Mouse (Mus musculus) intestine, postnatal 0 days (tissue): ENCODE results near the gene Nrd1. TPM values are rescaled to one million over a fixed set of nuclear protein-coding genes. Genes with fewer than 3 reads are reported as not detected.

Experiments used
- ATAC-seq: fragments of 200-750 bp; cut with Nextera tagmentation; 2 replicates; pipeline ENCODE4 v1.8.0; 2017; ENCODE audit warnings: mild to moderate bottlenecking, moderate TSS enrichment, moderate library complexity
- H3K27ac ChIP-seq: fragments of 300-500 bp; sonication (generic); 2 replicates; pipeline ENCODE4 v1.5.1; 2014; ENCODE audit warnings: mild to moderate bottlenecking, low read depth, low read length, moderate library complexity
- H3K27me3 ChIP-seq: fragments of 300-500 bp; sonication (generic); replicated peaks from 2 replicates; pipeline ENCODE4 v1.6.1; 2014; ENCODE audit warnings: low read length, mixed read lengths; ENCODE audit not compliant: control insufficient read depth, insufficient read depth
- H3K36me3 ChIP-seq: fragments of 300-500 bp; sonication (generic); 2 replicates; pipeline ENCODE4 v1.6.1; 2014; ENCODE audit warnings: mild to moderate bottlenecking, moderate library complexity; ENCODE audit not compliant: control insufficient read depth, insufficient read depth
- H3K4me1 ChIP-seq: fragments of 300-500 bp; sonication (generic); replicated peaks from 2 replicates; pipeline ENCODE4 v1.6.1; 2014; ENCODE audit warnings: antibody characterized with exemption, low read length, mixed read lengths; ENCODE audit not compliant: control insufficient read depth, insufficient read depth
- H3K4me2 ChIP-seq: fragments of 300-500 bp; sonication (generic); replicated peaks from 2 replicates; pipeline ENCODE4 v1.6.1; 2014; ENCODE audit warnings: low read depth, mild to moderate bottlenecking, moderate library complexity
- H3K4me3 ChIP-seq: fragments of 300-500 bp; sonication (generic); 2 replicates; pipeline ENCODE4 v1.5.1; 2014; ENCODE audit warnings: low read depth, low read length
- H3K9ac ChIP-seq: fragments of 300-500 bp; sonication (generic); 2 replicates; pipeline ENCODE4 v1.6.1; 2014; ENCODE audit warnings: mild to moderate bottlenecking, low read depth, low read length
- H3K9me3 ChIP-seq: fragments of 300-500 bp; sonication (generic); 2 replicates; pipeline ENCODE4 v1.6.1; 2016; ENCODE audit warnings: mixed run types; ENCODE audit not compliant: control insufficient read depth
- CTCF ChIP-seq: sonication (generic); IDR thresholded peaks from 2 replicates; pipeline ENCODE4 v1.5.1; 2016; ENCODE audit warnings: low read depth, mild to moderate bottlenecking, control low read depth, antibody characterized with exemption, moderate library complexity
- WGBS: fragments of 180-500 bp; shearing (Covaris S2); extraction: QIAGEN DNeasy Blood & Tissue Kit; methylation state at CpG from one replicate; pipeline ENCODE4 v1.1.7; 2014; 5-methylcytosine and 5-hydroxymethylcytosine counted together
- polyA plus RNA-seq: library from polyadenylated mRNA; unstranded; fragments of >200 nt; fragmentation: Nextera tagmentation; extraction: Ambion mirVana; gene quantifications from 2 replicates; pipeline ENCODE4 v1.2.1, GENCODE M21; 2015

The Nrd1 gene
- polyA plus RNA-seq, 1 experiment from 2014 or later, result 21.9 TPM

DNA sequence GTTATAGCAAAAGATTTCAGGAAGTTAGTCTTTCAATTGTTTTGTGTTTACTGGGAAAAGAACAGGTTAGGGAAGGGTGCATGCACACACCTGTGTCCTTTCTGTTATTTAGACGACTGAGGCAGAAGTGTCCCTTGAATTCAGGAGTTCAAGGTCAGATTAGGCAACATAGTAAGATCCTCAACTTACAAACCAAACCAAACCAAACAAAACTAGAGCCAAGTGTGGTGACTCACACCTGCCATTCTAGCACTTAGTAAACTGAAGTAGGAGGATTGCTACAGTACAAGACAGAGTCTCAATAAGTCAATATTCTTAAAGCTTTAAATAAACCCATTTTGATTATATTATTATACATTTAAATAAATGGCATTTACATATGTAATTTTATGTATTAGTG lies 21.5 kb downstream of the Nrd1 start:
- no peak overlapping the region for H3K4me2 ChIP-seq
- WGBS, result 47% methylated on average over 1 of the region's 1 CpGs
- ATAC-seq, result no peak
- no peak overlapping the region for H3K27ac ChIP-seq
- TF ChIP-seq CTCF, result no peak
- no peak overlapping the region for H3K9ac ChIP-seq
- H3K9me3 ChIP-seq, result no peaks in the 10 kb centered on the region
- H3K4me1 ChIP-seq, result no peaks in the 10 kb centered on the region
- H3K36me3 ChIP-seq, result peaks cover 7% of the 10 kb centered on the region; the same call in 1 of the 2 replicates
- no peaks in the 10 kb centered on the region for H3K27me3 ChIP-seq
- H3K4me3 ChIP-seq, result no peak overlapping the region

DNA sequence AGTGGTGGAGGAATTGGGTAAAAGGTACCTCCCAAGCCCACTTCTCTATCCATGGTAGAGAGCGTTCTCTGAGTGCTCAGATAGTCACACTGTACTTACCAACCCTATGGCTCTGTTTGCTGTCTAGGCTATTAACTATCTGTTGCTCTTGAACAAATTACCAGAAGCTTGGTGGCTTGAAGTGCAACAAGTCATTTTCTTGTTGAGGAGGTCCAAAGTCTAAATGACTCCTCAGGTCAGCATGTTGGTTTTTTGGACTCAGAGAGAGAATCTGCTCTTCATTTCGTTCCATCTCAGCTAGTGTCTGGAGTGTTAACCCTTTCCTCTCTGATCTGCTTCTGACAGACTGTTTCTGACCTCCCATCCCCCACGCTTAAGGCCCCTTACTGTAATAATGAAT lies 24.6 kb downstream of the Nrd1 start:
- no peak for TF ChIP-seq CTCF
- Histone ChIP-seq H3K36me3 (peaks cover 22% of the 10 kb centered on the region), H3K4me2 (no peak overlapping the region), H3K27me3 (no peaks in the 10 kb centered on the region), H3K9me3 (no peaks in the 10 kb centered on the region), H3K27ac (no peak overlapping the region), H3K4me1 (no peaks in the 10 kb centered on the region), H3K4me3 (no peak overlapping the region), H3K9ac (no peak overlapping the region)
- ATAC-seq, result no peak
- 59% methylated on average over 3 of the region's 3 CpGs for WGBS

DNA sequence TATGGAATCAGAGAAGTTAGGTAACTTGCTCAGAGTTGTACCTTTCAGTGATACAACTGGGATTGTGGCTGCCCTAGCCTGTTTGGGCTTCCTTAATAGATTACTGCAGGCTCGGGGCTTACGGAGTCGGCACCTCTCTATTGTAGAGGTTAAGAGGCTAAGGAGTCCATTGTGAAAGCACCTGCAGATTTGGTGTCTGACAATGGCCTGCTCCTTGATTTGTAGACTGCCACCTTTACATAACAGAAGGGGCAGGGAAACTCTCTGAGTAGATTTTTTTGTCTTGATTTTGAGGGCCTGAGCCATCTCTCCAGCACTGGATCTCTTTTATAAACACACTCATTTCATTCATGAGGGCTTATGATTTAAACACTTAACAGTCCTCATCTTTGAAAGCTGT lies 26.1 kb downstream of the Nrd1 start:
- H3K4me3 ChIP-seq, result no peak overlapping the region
- no peak for ATAC-seq
- 74% methylated on average over 3 of the region's 3 CpGs for WGBS
- no peaks in the 10 kb centered on the region for H3K9me3 ChIP-seq
- no peak overlapping the region for H3K27ac ChIP-seq
- no peak overlapping the region for H3K4me2 ChIP-seq
- H3K4me1 ChIP-seq, result no peaks in the 10 kb centered on the region
- no peak overlapping the region for H3K9ac ChIP-seq
- no peak for TF ChIP-seq CTCF
- H3K36me3 ChIP-seq, result peaks cover 28% of the 10 kb centered on the region
- no peaks in the 10 kb centered on the region for H3K27me3 ChIP-seq

DNA sequence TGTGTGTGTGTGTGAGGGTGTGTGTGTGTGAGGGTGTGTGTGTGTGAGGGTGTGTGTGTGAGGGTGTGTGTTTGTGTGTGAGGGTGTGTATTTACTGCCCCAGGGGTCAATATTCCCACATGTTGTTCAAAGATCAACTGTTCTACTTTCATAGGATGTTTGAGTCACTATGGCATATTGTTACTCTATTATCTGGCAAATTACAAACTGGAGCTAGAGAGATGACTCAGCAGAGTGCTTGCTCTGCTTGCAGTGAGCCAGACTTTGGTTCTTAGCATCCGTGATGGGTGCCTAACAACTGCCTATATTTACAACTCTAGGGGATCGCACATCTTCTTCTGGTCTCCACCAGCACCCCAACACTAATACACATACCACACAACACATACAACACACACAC lies 29.4 kb downstream of the Nrd1 start:
- H3K27ac ChIP-seq, result no peak overlapping the region
- H3K4me3 ChIP-seq, result no peak overlapping the region
- H3K9ac ChIP-seq, result no peak overlapping the region
- H3K9me3 ChIP-seq, result no peaks in the 10 kb centered on the region
- 77% methylated on average over 2 of the region's 2 CpGs for WGBS
- H3K4me2 ChIP-seq, result no peak overlapping the region
- no peak for TF ChIP-seq CTCF
- peaks cover 48% of the 10 kb centered on the region for H3K36me3 ChIP-seq
- no peaks in the 10 kb centered on the region for H3K4me1 ChIP-seq
- H3K27me3 ChIP-seq, result no peaks in the 10 kb centered on the region
- no peak for ATAC-seq

DNA sequence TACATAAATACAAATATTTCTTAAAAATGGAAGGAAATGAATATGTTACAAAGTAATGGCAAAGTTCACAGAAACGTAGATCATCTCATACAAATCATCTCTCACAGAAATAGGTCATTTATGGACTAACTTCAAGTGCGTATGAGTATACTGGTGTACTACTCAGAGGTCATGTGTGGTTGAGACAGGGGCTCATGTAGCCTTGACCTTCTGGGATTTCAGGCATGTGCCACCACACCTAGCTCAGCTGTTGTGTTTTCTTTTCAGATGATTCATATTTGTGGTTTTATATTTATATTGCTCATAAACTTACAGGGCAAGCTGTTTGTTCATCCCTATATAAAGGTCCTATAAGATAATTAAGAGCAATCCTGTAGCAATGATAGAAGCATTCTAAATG lies 29.8 kb downstream of the Nrd1 start:
- no peak for TF ChIP-seq CTCF
- Histone ChIP-seq H3K27me3 (no peaks in the 10 kb centered on the region), H3K27ac (no peak overlapping the region), H3K4me2 (no peak overlapping the region), H3K9me3 (no peaks in the 10 kb centered on the region), H3K4me1 (no peaks in the 10 kb centered on the region), H3K36me3 (peaks cover 48% of the 10 kb centered on the region), H3K4me3 (no peak overlapping the region), H3K9ac (no peak overlapping the region)
- no peak for ATAC-seq
- 95% methylated on average over 2 of the region's 2 CpGs for WGBS

DNA sequence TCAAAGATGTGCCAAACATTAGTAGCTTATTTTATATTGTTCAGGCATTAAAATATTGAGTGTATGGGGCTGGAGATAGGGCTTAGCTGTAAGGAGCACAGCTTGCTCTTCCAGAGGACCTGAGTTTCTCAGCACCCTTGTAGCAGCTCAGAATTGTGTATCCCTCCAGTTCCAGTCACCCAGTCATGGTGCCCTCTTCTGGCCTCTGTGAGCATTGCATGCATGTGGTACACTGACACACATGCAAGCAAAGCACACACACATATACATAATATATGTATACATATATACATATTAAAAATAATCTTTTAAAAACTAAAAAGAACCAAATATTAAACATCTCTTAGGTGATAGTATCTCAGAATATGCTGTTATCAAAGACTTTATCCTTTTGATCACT lies 35.9 kb downstream of the Nrd1 start:
- Histone ChIP-seq H3K36me3 (peaks cover 45% of the 10 kb centered on the region), H3K27ac (no peak overlapping the region)
- no peak for ATAC-seq

DNA sequence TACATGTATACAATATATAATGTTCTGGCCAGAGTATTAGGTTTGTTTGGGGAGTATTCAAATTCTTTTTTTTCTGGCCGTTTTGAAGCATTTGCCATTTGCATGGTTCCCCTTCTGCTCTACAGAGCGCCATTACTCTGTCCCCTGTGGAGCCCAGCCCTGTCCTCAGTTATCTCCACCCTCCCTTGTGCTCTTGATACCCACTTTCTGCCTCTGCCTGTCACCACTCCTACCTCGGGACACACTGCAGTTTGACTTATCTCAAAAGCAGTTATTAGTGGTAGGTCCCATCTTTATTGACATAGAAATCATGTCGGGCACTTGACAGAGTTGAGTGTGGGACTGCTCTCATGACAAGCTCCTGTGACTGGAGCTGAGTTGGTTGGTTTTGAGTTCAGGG lies 42.3 kb downstream of the Nrd1 start:
- no peaks in the 10 kb centered on the region for H3K9me3 ChIP-seq
- no peak overlapping the region for H3K27ac ChIP-seq
- TF ChIP-seq CTCF, result no peak
- H3K36me3 ChIP-seq, result peaks cover 61% of the 10 kb centered on the region
- H3K4me1 ChIP-seq, result no peaks in the 10 kb centered on the region
- no peak overlapping the region for H3K4me3 ChIP-seq
- H3K27me3 ChIP-seq, result no peaks in the 10 kb centered on the region
- no peak overlapping the region for H3K9ac ChIP-seq
- WGBS, result 63% methylated on average over 4 of the region's 4 CpGs
- no peak overlapping the region for H3K4me2 ChIP-seq
- ATAC-seq, result no peak

More for the DNA sequence above, 35.9 kb downstream of the Nrd1 start:
- peak; percentile 79 for TF ChIP-seq CTCF
- Histone ChIP-seq H3K27me3 (no peaks in the 10 kb centered on the region), H3K9me3 (no peaks in the 10 kb centered on the region), H3K4me2 (no peak overlapping the region), H3K4me3 (no peak overlapping the region), H3K4me1 (no peaks in the 10 kb centered on the region), H3K9ac (no peak overlapping the region)
